Mouse (Mus musculus): ENCODE measurements around the gene Vmn2r36. TPM values are rescaled to one million over a fixed set of nuclear protein-coding genes. Genes with fewer than 3 reads are reported as not detected.
"Not testable (repeated sequence)": the region's sequence is repeated elsewhere in the genome, so short reads cannot be mapped to it uniquely, and the experiment has no call there.

Gene Vmn2r36
- polyA plus RNA-seq (2012; rRNA removed) (not detected in 2 replicates), polyA plus RNA-seq (2014; fragmentation: Nextera tagmentation; extraction: Ambion mirVana) (not detected in 2 replicates)

DNA sequence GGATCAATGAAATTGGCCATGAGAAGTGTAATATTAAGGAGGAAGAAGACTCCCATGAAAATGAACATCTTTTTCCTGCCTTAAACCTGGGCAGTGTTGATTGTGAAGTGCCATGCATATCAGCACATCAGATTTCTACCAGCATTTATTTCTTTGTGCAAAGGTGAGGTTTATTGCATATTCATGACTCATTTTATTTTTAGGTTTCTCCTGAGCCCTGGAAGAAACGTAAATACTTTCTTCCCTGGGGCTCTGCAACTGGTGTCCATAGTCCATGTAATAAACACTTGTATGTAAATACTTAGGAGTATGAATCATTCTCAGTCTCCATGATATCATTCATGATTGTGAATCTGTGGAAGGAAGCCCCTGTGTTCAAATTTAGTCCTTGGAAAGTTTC, at the start of gene Vmn2r36:
Gene Vmn2r36, minus strand, starts transcription at position 101 of the 400 bp plus-strand sequence.
- H3K4me3 ChIP-seq (ENCODE audit: insufficient read depth in 1 of 2, low read depth in 2 of 2, low read length in 2 of 2); ATAC-seq (ENCODE audit: insufficient read depth); H3K36me3 ChIP-seq (replicated peaks; ENCODE audit: control insufficient read depth, insufficient read depth, low read depth); DNase-seq (ENCODE audit: low read depth in 3 of 3, low spot score in 3 of 3); H3K9me3 ChIP-seq (ENCODE audit: control insufficient read depth, low read length); H3K4me2 ChIP-seq (ENCODE audit: low read depth); H3K9ac ChIP-seq (replicated peaks); H3K27ac ChIP-seq; H3K27me3 ChIP-seq (ENCODE audit: control insufficient read depth, insufficient read depth, low read length); H3K4me1 ChIP-seq (replicated peaks; ENCODE audit: control insufficient read depth in 2 of 2, insufficient read depth in 2 of 2, low read length in 1 of 2): not testable (repeated sequence)
- whole genome bisulfite sequencing (ENCODE audit: insufficient replicate concordance) = no CpG with 5 or more reads among the region's 1 CpGs

Other genes starting within 250 kb of the Vmn2r36 start
- not detected in 2 replicates for gene Vmn2r34, start 213.0 kb downstream of the Vmn2r36 start, polyA plus RNA-seq (2012; rRNA removed)
- not detected in 2 replicates for gene Vmn2r34, start 213.0 kb downstream of the Vmn2r36 start, polyA plus RNA-seq (2014; fragmentation: Nextera tagmentation; extraction: Ambion mirVana)
- gene Vmn2r35, start 82.6 kb downstream of the Vmn2r36 start, polyA plus RNA-seq (2012; rRNA removed) = not detected in 2 replicates
- gene Vmn2r35, start 82.6 kb downstream of the Vmn2r36 start, polyA plus RNA-seq (2014; fragmentation: Nextera tagmentation; extraction: Ambion mirVana) = not detected in 2 replicates